Mouse (Mus musculus) CH12.LX (cell line): ENCODE data around the gene Ick.

Experiments
- CHD1 ChIP-seq: IDR thresholded peaks from 2 replicates; pipeline ENCODE4 v1.6.1; 2012; ENCODE audit warnings: low read depth, low read length, improper control_type of control experiment, inconsistent platforms
- CTCF ChIP-seq, 2 experiments: IDR thresholded peaks in 1 of 2; conservative IDR thresholded peaks in 1 of 2; 2 replicates each; pipeline ENCODE4 v1.5.1; 2011 to 2012; ENCODE audit warnings: low read depth in 2 of 2, low read length in 2 of 2, improper control_type of control experiment in 1 of 2, inconsistent platforms in 1 of 2, mild to moderate bottlenecking in 1 of 2, moderate library complexity in 1 of 2
- JUN ChIP-seq: IDR thresholded peaks from 2 replicates; pipeline ENCODE4 v1.6.1; 2011; ENCODE audit warnings: low read depth, mild to moderate bottlenecking, low read length, improper control_type of control experiment, moderate library complexity; ENCODE audit not compliant: insufficient read depth

DNA sequence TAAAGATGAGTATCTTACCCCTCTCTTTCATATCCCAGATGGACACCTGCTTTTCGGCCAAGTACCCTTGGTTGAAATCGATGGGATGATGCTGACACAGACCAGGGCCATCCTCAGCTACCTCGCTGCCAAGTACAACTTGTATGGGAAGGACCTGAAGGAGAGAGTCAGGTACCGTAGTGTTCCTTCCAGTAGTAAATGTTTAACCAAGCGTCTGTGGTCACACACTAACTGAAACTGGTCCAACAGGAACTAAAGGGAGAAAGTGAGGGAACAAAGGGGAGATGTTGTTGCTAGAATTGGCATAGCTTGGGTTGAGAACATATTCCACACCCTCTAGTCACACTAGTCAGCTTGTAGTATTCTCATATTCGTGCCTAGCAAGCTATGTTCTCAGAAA, 95.2 kb downstream of the Ick start:
- TF ChIP-seq CHD1, result no peak
- TF ChIP-seq CTCF (conservative IDR thresholded peaks at IDR 0.05 in 1 of 2, IDR thresholded peaks at IDR 0.05 in 1 of 2; ENCODE audit: low read depth in 2 of 2, low read length in 2 of 2), result no peak
- no peak for TF ChIP-seq JUN
